Mouse (Mus musculus) lung, adult 18-20 months (tissue): ENCODE measurements at regions not wholly inside any gene's neighbourhood (a gene's known extent, or its start where the extent isn't known, plus 50 kb on each side); places are given as distances from the start of the nearest gene placed in this dataset.

ENCODE experiments used
- DNase-seq, 2 experiments: peaks; one replicate each; pipeline ENCODE4 v3.0.0; 2022; ENCODE audit warnings: mixed read lengths in 2 of 2

- no peak for DNase-seq
Measured at GRCm38 (mm10) chr6:148599473-148599872, 155.3 kb upstream of the Tmtc1 start.

GRCm38 (mm10) chr6:148598746-148599337, 154.7 kb upstream of the Tmtc1 start:
- DNase-seq: no peak

- DNase-seq: no peak
Measured at GRCm38 (mm10) chr6:148595009-148595770, 151.0 kb upstream of the Tmtc1 start.

GRCm38 (mm10) chr6:148588971-148589370, 144.8 kb upstream of the Tmtc1 start:
- DNase-seq: no peak

- DNase-seq: no peak
Measured at GRCm38 (mm10) chr6:148586439-148587321, 142.5 kb upstream of the Tmtc1 start.

- DNase-seq: no peak
Measured at GRCm38 (mm10) chr6:148584126-148584525, 139.9 kb upstream of the Tmtc1 start.

GRCm38 (mm10) chr6:148578281-148578680, 134.1 kb upstream of the Tmtc1 start:
- DNase-seq: no peak

- no peak for DNase-seq
Measured at GRCm38 (mm10) chr6:148577663-148578062, 133.5 kb upstream of the Tmtc1 start.

GRCm38 (mm10) chr6:148574742-148575453, 130.7 kb upstream of the Tmtc1 start:
- no peak for DNase-seq

GRCm38 (mm10) chr6:148572201-148572600, 128.0 kb upstream of the Tmtc1 start:
- no peak for DNase-seq

GRCm38 (mm10) chr6:148571651-148572050, 127.5 kb upstream of the Tmtc1 start:
- DNase-seq: no peak

- no peak for DNase-seq
Measured at GRCm38 (mm10) chr6:148564146-148564545, 120.0 kb upstream of the Tmtc1 start.

GRCm38 (mm10) chr6:148562206-148562708, 118.1 kb upstream of the Tmtc1 start:
- DNase-seq: no peak

GRCm38 (mm10) chr6:148556484-148556871, 112.3 kb upstream of the Tmtc1 start:
- DNase-seq: no peak

GRCm38 (mm10) chr6:148555651-148556483, 111.7 kb upstream of the Tmtc1 start:
- DNase-seq: no peak

- DNase-seq: no peak
Measured at GRCm38 (mm10) chr6:148554463-148554862, 110.3 kb upstream of the Tmtc1 start.

GRCm38 (mm10) chr6:148553616-148554015, 109.4 kb upstream of the Tmtc1 start:
- no peak for DNase-seq

GRCm38 (mm10) chr6:148551097-148551496, 106.9 kb upstream of the Tmtc1 start:
- DNase-seq: no peak

GRCm38 (mm10) chr6:148548138-148548778, 104.1 kb upstream of the Tmtc1 start:
- DNase-seq: no peak

GRCm38 (mm10) chr6:148543047-148543446, 98.9 kb upstream of the Tmtc1 start:
- DNase-seq: no peak

GRCm38 (mm10) chr6:148541981-148542380, 97.8 kb upstream of the Tmtc1 start:
- DNase-seq: no peak
